Mouse (Mus musculus) olfactory bulb, adult 2 months (tissue): ENCODE data around the gene Il18.

Experiments used
- CTCF ChIP-seq: fragments of 200-500 bp; IDR thresholded peaks from 2 replicates; pipeline ENCODE4 v1.5.1; 2012; ENCODE audit warnings: low read depth, mild to moderate bottlenecking, low read length, moderate library complexity; ENCODE audit not compliant: insufficient read depth
- POLR2A ChIP-seq: fragments of 200-500 bp; IDR thresholded peaks from 2 replicates; pipeline ENCODE4 v1.6.1; 2012; ENCODE audit warnings: mild to moderate bottlenecking, low read depth, low read length, moderate library complexity; ENCODE audit not compliant: insufficient read depth

DNA sequence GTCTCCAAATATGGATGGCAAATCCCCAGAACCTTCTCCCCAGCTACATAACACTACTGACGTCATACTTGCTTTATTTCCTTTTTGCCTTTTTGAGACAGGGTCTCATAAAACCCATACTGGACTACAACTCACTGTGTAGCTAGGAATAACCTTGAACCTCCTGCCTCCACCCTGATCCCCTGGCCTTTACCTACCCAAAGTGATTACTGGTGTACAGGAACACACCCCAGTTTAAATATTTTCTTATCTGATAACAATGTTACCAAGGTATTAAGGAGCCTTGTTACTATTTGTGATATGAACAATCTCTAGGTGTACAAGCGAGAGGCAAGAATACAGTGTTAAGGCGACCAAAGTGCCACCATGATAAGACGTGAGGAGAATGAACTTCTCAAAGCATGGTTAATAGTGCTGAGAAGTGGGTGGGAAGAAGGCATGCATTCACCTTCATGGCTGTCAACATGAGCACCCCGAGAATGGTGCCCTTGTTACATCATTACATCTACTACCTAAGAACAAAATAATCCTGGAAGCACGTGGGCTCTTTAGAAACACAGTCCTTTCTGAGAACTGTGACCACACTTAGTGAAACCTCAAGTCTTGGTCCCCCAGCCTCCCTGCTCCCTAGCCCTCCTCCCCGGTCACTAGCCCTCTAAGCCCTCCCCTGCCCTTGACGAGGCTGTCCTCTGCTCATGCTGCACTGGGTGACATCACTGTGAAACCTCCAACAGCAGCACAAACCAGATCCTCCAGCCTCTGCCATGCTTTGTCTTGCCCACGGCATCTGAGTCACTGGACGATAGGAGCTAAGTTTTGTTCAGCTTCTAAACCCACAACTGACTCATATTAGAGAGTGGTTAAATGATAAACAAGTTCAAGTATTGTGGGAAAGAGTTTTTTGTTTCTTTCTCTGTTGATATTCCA, 15.2 kb downstream of the Il18 start:
- TF ChIP-seq CTCF (no peak), POLR2A (no peak)
